Mouse (Mus musculus) macrophage (primary cell): Measurements from ENCODE around the gene Zbtb18. TPM values are rescaled to one million over a fixed set of nuclear protein-coding genes. Genes with fewer than 3 reads are reported as not detected.

Experiments
- H3K27ac ChIP-seq: fragments of 350-480 bp; formaldehyde crosslinking; 2 replicates; pipeline ENCODE4 v1.9.0; 2021
- H3K36me3 ChIP-seq: fragments of 350-480 bp; formaldehyde crosslinking; 2 replicates; pipeline ENCODE4 v1.9.0; 2021; ENCODE audit errors: inconsistent target
- H3K4me3 ChIP-seq: fragments of 350-480 bp; formaldehyde crosslinking; 2 replicates; pipeline ENCODE4 v1.9.0; 2021; ENCODE audit errors: inconsistent target
- H3K79me2 ChIP-seq: fragments of 350-480 bp; formaldehyde crosslinking; 2 replicates; pipeline ENCODE4 v1.9.0; 2021; ENCODE audit errors: inconsistent target
- WGBS: methylation state at CpG from one replicate; pipeline ENCODE4 v1.1.7; 2026; ENCODE audit warnings: inconsistent platforms; ENCODE audit not compliant: missing documents; 5-methylcytosine and 5-hydroxymethylcytosine counted together
- polyA plus RNA-seq: library from polyadenylated mRNA; stranded (reverse); fragments of 250-400 nt; gene quantifications from 3 replicates; pipeline ENCODE4 v1.2.4, GENCODE M21; 2018; ENCODE audit warnings: inconsistent platforms
- total RNA-seq, 78 experiments: library from RNA; depleted of rRNA; stranded (reverse); fragments of 250-400 nt; gene quantifications; 1 replicate in 9 of 78; 2 replicates in 24 of 78; 3 replicates in 43 of 78; 4 replicates in 2 of 78; pipeline ENCODE4 v1.2.4; 2018; ENCODE audit warnings: inconsistent platforms in 56 of 78

Zbtb18 gene
- total RNA-seq (2018; cell fraction: chromatin; rRNA removed), result 10 to 100 TPM; 11.9 to 49.7 (median 27.8) TPM
- 10 to 100 TPM; 11.3 to 25.1 (median 18.6) TPM for total RNA-seq (2018; cell fraction: cytosol; rRNA removed)
- 10 to 100 TPM; 15.7 to 70.9 (median 34.3) TPM for total RNA-seq (2018; cell fraction: nucleus; rRNA removed)
- 9.8 to 13.2 TPM (median 11.6 TPM) in 3 replicates for polyA plus RNA-seq

DNA sequence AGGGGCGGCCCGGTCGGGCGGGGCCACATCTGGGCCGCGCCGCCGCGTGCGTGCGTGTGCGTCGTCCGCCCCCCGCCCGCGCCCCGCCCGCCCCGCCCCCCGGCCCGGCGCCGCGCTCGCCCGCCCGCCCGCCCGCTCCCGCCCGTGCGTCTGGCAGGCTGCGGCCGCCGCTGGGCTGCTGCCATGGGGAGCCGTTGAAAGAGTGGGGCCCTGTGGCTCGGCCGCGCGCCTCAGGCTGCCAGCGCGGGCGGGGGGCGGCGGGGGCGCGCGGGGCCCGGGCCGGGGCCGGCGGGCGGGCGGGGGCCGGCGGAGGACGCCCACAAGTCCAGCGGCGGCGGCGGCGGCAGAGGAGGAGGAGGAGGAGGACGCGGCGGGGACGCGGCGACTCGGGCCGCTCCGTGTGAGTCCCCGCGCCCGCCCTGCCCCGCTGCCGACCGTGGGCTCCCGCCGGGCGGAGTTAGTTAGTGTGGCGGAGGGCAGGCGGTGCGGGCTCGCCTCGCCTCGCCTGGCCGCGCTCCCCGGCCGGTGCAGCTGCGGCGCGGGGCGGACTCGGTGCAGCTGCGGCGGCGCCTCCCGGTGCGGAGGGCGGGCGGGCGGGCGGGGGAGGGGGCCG is at the start of gene Zbtb18:
Gene Zbtb18 (plus strand): TSS at position 156 of the 613 bp plus-strand sequence.
- Histone ChIP-seq H3K27ac (peak within 1 kb of the TSS; percentile 48), H3K4me3 (peak within 1 kb of the TSS; percentile 67), H3K79me2 (peaks cover 44% of the 10 kb centered on the region), H3K36me3 (0 out of 2 replicates have a peak, but pooled peaks cover 4% of the 10 kb centered on the region)
- 0% methylated on average over 15 of the region's 106 CpGs for WGBS

DNA sequence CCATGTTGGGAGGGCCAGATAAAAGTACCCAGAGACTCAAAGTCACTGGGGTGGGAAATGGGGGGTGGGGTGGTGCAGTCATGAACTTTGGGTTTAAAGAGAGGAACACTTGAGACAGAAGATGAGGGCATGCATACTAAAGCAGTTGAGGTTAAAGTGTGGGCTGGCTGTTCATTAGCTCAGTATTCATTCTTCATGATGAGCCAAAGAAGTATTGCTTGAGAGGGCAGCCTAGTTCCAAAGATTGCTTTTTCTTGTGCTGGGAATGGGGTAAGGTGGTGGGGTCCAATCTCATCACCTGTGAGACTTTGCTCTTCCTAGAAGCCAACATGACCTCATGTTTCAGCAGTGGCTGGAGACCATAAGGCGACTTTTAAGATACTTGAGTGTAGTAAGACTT is 44.7 kb upstream of the Zbtb18 start:
- Histone ChIP-seq H3K4me3 (no peak overlapping the region), H3K36me3 (no peaks in the 10 kb centered on the region), H3K27ac (no peak overlapping the region), H3K79me2 (no peaks in the 10 kb centered on the region)
- WGBS, result 88% methylated on average over 1 of the region's 1 CpGs

DNA sequence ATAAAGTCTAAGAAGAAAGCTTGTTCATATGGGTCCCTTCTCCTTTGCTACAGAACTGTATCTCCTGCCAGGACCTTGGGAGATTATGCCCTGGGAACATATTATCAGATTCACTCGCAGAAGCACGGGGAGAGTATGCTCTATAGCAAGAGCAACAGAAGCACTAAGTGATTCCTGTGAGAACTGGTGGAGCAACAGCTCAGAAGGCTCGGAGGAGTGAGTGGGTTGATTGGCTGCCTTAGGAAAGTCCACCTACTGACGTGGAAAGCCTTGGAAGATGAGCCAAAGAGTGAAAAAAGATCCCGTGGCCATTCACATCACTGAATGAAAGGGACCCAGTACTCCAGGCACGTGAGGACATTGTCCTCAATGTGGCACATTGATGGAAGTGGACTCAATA is 37.0 kb upstream of the Zbtb18 start:
- Histone ChIP-seq H3K36me3 (no peaks in the 10 kb centered on the region), H3K4me3 (no peak overlapping the region), H3K27ac (no peak overlapping the region), H3K79me2 (no peaks in the 10 kb centered on the region)
- 90% methylated on average over 6 of the region's 6 CpGs for WGBS

DNA sequence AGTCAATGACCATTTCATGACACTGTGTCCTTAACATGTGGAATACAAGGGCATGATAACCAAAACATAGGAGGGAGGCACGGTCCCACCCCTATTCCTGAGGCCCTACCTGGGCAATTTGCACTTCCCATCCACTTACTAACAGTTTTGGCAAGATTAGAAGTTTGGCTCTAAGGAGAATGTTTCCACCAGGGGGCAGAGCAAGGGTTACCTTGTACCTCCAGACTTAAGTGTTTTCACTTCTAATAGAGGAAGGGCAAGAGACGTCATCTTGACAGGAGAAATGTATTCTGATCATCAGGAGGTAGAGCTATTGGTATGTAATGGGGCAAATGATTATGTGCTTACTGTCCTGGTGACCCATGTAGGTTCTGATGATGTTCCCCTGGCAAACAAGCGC is 33.5 kb upstream of the Zbtb18 start:
- no peak overlapping the region for H3K4me3 ChIP-seq
- H3K79me2 ChIP-seq, result no peaks in the 10 kb centered on the region
- no peak overlapping the region for H3K27ac ChIP-seq
- 56% methylated on average over 3 of the region's 3 CpGs for WGBS
- H3K36me3 ChIP-seq, result no peaks in the 10 kb centered on the region

DNA sequence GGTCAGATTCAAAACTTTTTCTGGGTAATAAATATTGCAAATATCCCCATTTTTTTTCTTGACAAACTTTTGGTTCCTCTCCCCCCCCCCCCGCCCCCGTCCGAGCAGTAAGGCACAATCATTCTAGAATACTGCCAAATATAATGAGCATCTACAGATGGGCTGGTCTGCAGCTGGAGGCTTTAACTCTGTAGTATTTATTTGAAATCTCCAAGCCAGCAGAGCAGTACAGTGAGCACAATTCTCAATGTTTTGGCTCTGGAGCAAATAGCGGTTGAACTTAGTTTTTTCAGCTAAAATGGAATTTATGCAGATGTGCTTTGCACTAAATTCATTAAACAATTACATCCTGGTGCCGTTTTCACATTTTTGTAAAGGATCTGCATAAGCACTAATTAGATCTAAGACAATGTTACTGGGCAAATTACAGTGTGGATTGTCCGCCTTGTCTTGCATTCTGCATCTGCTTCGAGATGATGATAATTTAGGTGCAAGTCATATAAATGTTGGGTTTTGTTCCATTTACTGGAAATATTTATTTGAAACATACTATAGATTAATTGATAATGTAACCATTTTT is 31.3 kb upstream of the Zbtb18 start:
- H3K4me3 ChIP-seq, result no peak overlapping the region
- 93% methylated on average over 4 of the region's 7 CpGs for WGBS

DNA sequence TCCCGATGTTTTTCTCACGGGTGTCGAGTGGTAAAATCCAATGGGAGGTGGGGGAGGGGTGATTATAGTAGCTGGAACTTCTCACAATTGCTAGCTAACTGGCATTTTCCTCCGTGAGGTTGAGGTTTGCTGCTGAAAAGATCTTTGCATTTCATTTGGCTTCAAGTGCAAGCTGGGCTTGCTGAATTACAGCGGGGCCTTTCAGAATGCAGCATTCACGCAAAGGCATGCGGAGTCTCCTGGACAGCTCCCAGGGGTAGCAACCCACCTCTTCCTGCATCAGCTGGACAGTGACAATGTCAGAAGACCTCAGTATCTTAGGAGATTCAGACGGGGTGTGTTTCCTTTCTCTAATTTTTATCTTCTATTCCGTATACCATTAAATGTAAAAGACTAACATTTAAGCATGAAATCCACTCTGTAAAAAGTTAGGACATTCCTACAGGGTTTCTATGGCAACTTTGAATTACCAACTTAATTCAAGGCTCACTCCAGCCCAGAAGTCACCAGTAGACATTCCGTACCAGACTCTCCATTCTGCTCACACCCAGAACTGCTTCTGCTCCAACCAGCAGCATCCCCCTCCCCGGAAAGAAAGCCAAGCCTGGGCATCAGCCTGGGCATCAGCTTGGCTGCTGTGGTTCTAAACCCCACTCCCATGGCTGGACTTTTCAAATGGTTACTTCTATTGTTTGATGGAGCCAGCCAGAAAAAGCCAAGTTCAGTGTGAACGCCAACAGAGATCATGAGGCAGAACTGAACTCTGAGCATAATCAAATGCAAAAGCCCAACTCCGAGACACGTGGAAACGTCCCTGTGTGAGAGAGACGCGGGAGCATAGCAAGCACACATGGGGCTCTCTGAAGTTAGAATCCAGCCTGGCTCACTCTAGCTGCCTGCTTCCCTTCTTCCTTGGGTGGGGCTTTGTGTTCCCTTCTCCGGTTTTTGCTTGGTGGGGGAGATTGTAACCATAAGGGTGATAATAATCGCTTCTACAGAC is 30.5 kb upstream of the Zbtb18 start:
- Histone ChIP-seq H3K27ac (no peak overlapping the region), H3K79me2 (no peaks in the 10 kb centered on the region), H3K36me3 (no peaks in the 10 kb centered on the region), H3K4me3 (no peak overlapping the region)
- WGBS, result 86% methylated on average over 19 of the region's 19 CpGs

More for the DNA sequence above, 31.3 kb upstream of the Zbtb18 start:
- Histone ChIP-seq H3K79me2 (no peaks in the 10 kb centered on the region), H3K36me3 (no peaks in the 10 kb centered on the region), H3K27ac (no peak overlapping the region)

DNA sequence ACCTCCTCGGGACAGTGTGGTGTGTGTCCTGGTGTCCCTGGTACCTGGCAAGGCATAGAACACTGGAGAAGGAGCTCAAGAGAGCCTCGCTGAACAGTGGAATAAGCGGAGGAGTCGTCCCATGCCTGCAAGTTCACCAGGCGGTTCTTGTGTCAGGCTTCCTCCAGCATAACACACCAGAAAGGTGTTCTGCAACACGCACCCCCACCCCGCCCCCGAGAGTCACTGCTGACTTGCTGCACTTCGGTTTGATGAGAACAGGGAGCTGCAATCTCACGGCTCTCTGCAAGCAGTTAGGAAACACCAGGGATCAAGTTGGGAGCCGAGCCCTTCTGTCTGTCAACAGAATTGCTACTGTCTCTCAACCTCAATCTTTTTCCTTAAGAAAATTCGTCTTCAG is 22.8 kb upstream of the Zbtb18 start:
- WGBS, result 92% methylated on average over 12 of the region's 12 CpGs
- H3K36me3 ChIP-seq, result no peaks in the 10 kb centered on the region
- no peak overlapping the region for H3K4me3 ChIP-seq
- H3K27ac ChIP-seq, result no peak overlapping the region
- H3K79me2 ChIP-seq, result no peaks in the 10 kb centered on the region

DNA sequence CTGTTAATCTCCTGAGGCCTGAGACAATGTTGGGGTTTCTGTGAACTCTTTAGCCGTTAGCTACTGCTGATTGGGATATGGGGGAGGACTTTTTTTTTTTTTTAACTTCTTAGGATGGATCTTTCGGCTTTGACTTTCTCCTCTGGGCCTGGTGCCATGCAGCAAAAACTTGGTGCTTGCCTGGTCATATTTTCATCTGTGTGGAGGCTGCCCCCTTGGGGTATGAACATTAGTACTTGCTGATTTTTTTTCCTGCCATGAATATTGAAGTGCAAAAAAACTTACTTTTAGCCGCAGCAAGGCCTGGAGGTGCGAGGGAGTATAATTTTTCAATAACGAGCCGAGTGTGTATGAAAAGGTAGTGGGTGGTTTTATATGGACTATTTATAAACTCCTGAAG is 22.0 kb upstream of the Zbtb18 start:
- Histone ChIP-seq H3K79me2 (no peaks in the 10 kb centered on the region), H3K27ac (no peak overlapping the region), H3K36me3 (no peaks in the 10 kb centered on the region), H3K4me3 (no peak overlapping the region)
- 89% methylated on average over 6 of the region's 6 CpGs for whole genome bisulfite sequencing

DNA sequence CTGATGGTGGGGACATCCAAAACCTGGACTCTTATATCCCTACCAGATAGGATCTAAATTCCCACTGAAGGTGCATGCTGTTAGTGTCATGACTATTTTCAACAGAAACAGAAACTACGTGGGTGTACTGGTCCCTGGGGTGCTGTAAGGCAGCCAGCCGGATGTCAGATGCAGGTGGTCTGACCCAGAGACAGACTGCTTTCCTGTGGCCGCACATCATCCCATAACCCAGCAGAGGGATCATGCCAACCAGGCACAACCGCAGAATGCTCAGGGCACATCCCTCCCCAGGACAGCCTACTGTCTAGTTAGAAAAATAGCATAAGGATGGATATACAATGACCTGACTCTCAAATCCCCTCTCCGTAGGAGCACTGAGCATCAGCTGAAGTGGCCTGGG is 14.3 kb upstream of the Zbtb18 start:
- WGBS, result 81% methylated on average over 5 of the region's 5 CpGs
- Histone ChIP-seq H3K36me3 (no peaks in the 10 kb centered on the region), H3K4me3 (no peak overlapping the region), H3K27ac (no peak overlapping the region), H3K79me2 (no peaks in the 10 kb centered on the region)

DNA sequence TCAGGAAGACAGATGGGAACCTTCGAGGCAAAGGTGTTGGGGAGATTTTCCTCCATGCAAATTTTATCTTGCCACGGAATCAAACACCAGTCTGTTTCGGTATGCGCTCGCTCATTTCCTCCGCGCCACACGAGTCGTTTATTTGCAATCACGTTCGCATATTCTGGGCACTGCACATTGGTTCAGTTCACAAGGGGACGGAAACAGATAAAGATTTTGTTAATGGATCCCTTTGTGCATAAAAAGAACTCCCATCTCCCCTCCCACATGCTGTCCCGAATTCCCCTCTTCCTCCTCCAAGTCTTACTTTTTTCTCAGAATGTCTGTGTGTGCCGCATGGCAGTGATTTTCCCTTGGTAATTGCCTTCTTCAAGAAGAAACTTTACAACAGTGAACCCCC is 13.8 kb upstream of the Zbtb18 start:
- Histone ChIP-seq H3K36me3 (no peaks in the 10 kb centered on the region), H3K27ac (no peak overlapping the region), H3K4me3 (no peak overlapping the region), H3K79me2 (no peaks in the 10 kb centered on the region)
- WGBS, result 79% methylated on average over 14 of the region's 14 CpGs

DNA sequence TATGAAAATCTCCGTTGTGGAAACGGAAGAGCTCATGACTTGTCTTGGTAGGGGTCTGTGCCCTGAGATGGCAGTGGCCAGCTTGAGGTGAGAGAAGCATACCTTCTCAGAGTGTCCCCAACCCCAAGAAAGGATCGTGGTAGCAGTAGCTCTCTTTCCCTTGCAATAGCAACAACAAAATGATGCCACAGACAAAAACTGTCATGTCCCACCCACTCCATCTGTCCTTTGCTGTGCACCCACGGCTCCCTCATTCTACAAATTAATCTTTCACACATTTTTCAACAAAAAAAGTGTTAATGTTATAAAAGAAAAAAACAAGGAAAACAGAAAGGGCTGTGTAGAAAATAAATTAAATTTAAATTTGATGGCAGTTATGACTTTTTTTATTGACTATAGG is 13.1 kb upstream of the Zbtb18 start:
- Histone ChIP-seq H3K4me3 (no peak overlapping the region), H3K79me2 (no peaks in the 10 kb centered on the region), H3K36me3 (no peaks in the 10 kb centered on the region), H3K27ac (no peak overlapping the region)
- 76% methylated on average over 2 of the region's 4 CpGs for WGBS

DNA sequence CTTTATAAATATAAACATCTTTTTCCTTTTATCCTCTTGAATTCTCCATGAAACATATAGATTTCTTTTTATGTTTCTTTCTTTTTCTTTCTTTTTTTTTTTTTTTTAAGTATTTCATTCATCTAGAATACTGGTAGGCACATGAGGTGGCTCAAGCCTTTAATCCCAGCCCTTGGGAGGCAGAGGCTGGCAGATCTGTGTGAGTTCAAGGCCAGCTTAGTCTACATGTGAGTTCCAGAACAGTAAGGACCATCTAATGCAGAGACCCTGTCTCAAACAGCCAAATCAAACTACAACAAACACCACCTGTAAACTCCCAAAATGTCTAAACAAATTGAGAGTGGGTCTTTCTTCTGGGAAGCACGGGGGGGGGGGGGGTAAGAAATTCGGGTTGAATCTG is 1.7 kb upstream of the Zbtb18 start:
- WGBS, result 0% methylated on average over 1 of the region's 2 CpGs
- Histone ChIP-seq H3K27ac (no peak overlapping the region), H3K36me3 (no peaks in the 10 kb centered on the region), H3K79me2 (peaks cover 25% of the 10 kb centered on the region; the same call in 1 of the 2 replicates), H3K4me3 (no peak overlapping the region)

DNA sequence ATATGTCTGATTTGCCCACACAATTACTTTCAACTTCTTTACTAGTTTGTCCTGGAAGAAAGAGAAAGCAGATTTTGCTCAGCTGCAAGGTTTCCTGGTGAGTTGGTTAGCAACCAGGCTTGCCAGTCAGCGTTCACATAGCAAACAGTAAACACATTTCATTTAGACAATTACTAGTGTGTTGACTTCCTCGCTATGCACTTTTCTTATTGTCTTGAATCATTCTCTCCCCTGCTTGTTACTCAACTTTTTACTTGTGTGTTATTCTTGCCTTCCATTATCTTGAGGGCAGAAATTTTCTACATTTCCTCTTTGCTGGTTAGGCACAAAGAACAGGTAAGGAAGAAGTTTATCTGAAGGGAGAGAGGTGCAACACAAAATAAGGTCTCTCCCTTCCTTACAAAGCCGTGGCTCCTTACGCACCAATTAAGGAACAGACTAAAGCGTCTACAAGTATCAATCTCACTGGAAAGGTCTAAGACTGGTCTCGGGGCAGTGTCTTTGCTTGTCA is 1.1 kb upstream of the Zbtb18 start:
- H3K36me3 ChIP-seq, result no peaks in the 10 kb centered on the region
- H3K4me3 ChIP-seq, result peak overlapping the region; percentile 57
- H3K27ac ChIP-seq, result peak overlapping the region; percentile 39; the same call in 1 of the 2 replicates
- 0% methylated on average over 6 of the region's 6 CpGs for WGBS
- peaks cover 31% of the 10 kb centered on the region for H3K79me2 ChIP-seq

DNA sequence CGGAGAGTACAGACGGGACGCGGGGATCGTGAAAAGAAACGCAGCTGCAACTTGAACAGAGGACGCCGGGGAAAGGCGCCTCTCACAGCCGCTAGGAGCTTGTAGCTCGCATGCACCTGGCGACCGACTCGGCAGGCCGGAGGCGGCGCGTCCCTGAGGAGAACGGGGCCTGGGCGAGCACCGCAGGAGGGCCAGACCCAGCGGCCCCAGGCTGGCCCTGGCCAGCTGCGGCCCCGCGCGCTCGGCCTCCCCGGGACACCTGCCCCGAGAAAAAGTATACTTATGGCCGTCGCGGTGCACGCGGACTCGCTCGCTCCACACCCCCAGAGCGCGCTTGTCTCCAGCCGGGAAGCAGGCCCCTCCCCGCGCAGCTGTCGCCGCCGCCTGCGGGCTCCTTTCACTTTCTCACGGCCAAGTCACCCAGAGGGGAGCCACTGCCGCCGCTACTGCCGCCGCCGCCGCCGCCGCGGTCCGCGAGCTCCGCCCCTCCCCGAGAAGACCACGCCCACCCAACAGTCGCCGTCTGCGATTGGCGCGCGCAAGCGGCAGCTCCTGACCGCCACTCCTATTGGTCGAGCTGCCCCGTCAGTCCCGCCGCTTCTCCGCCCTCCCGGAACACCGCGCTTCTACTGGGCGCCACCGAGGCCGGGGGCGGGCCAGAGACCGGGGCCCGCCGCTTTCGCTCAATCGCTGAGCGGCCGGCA is 507 bp upstream of the Zbtb18 start:
- H3K79me2 ChIP-seq, result peaks cover 37% of the 10 kb centered on the region
- H3K27ac ChIP-seq, result peak overlapping the region; percentile 39; the same call in 1 of the 2 replicates
- H3K36me3 ChIP-seq, result no peaks in the 10 kb centered on the region
- peak overlapping the region; percentile 57 for H3K4me3 ChIP-seq
- 0% methylated on average over 71 of the region's 87 CpGs for WGBS
